Mouse (Mus musculus) E14TG2a.4 (cell line): ENCODE results near the gene Rhoh.

ENCODE experiments used
- CTCF ChIP-seq: conservative IDR thresholded peaks from 2 replicates; pipeline ENCODE4 v1.5.1; 2014; ENCODE audit warnings: low read length
- POU5F1 ChIP-seq: IDR thresholded peaks from 2 replicates; pipeline ENCODE4 v1.6.1; 2014; ENCODE audit warnings: low read length, borderline replicate concordance

DNA sequence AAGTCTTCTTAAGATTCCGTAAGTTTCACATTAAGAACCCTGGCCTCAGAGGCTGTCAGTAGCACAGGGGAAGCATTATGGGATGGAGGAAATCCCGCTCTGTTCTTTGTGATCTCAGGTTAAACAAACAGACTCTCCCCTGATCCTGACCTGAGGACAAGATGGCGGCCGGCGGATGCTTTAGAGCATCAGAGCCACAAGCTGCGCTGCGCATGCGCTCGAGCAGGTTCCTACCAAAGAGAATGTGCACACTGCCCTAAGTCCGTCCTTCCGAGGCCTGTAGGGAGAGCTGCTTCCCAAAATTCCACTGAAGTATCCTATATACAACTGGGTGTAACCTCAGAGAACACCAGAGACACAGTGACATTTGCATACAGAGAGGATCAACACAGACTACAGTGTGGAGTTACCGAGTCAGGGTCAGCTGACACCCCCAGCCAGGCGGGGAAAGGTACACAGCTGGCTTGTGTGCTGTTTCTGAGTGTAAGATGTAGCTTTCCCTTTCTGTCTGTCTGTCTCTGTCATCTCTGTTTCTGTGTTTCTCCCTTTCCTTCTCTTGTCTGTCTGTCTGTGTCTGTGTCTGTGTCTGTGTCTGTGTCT is 10.4 kb downstream of the Rhoh start:
- TF ChIP-seq CTCF (no peak), POU5F1 (no peak)
